Mouse (Mus musculus) cortical plate, adult 2 months (tissue): Measurements from ENCODE around the gene Adad2.

Experiments used
- CTCF ChIP-seq: fragments of 200-500 bp; IDR thresholded peaks from 2 replicates; pipeline ENCODE4 v1.5.1; 2011; ENCODE audit warnings: mild to moderate bottlenecking, control low read depth, low read length; ENCODE audit not compliant: insufficient read depth; ENCODE audit errors: extremely low read depth
- POLR2A ChIP-seq: fragments of 200-500 bp; IDR thresholded peaks from 2 replicates; pipeline ENCODE4 v1.6.1; 2011; ENCODE audit warnings: mild to moderate bottlenecking, low read length, control low read depth; ENCODE audit not compliant: insufficient read depth; ENCODE audit errors: extremely low read depth

- TF ChIP-seq CTCF: no peak
- no peak for TF ChIP-seq POLR2A
Measured at GRCm38 (mm10) chr8:119615096-119615495, 2.5 kb downstream of the Adad2 start.
